Mouse (Mus musculus) limb, embryonic 15.5 days (tissue): ENCODE data around the gene Mtap. TPM values are rescaled to one million over a fixed set of nuclear protein-coding genes. Genes with fewer than 3 reads are reported as not detected.

Experiments
- ATAC-seq: fragments of 200-750 bp; cut with Nextera tagmentation; 2 replicates; pipeline ENCODE4 v1.8.0; 2017; ENCODE audit warnings: low read depth, moderate TSS enrichment; ENCODE audit not compliant: insufficient number of reproducible peaks, low FRiP score, low TSS enrichment
- H3K27ac ChIP-seq: fragments of 300-500 bp; sonication (generic); 2 replicates; pipeline ENCODE4 v1.5.1; 2015; ENCODE audit warnings: moderate library complexity, mild to moderate bottlenecking, inconsistent platforms
- H3K27me3 ChIP-seq: fragments of 300-500 bp; sonication (generic); 2 replicates; pipeline ENCODE4 v1.6.1; 2015; ENCODE audit warnings: inconsistent platforms
- H3K36me3 ChIP-seq: fragments of 300-500 bp; sonication (generic); 2 replicates; pipeline ENCODE4 v1.6.1; 2015; ENCODE audit warnings: inconsistent platforms
- H3K4me1 ChIP-seq: fragments of 300-500 bp; sonication (generic); 2 replicates; pipeline ENCODE4 v1.6.1; 2015; ENCODE audit warnings: inconsistent platforms
- H3K4me2 ChIP-seq: fragments of 300-500 bp; sonication (generic); 2 replicates; pipeline ENCODE4 v1.6.1; 2015; ENCODE audit warnings: mild to moderate bottlenecking, inconsistent platforms
- H3K4me3 ChIP-seq: fragments of 300-500 bp; sonication (generic); 2 replicates; pipeline ENCODE4 v1.5.1; 2015; ENCODE audit warnings: mild to moderate bottlenecking, inconsistent platforms
- H3K9ac ChIP-seq: fragments of 300-500 bp; sonication (generic); 2 replicates; pipeline ENCODE4 v1.6.1; 2015; ENCODE audit warnings: inconsistent platforms
- H3K9me3 ChIP-seq: fragments of 300-500 bp; sonication (generic); 2 replicates; pipeline ENCODE4 v1.6.1; 2016; ENCODE audit warnings: inconsistent platforms
- WGBS: fragments of 180-500 bp; shearing (Covaris S2); methylation state at CpG from one replicate; pipeline ENCODE4 v1.1.7; 2015; 5-methylcytosine and 5-hydroxymethylcytosine counted together
- polyA plus RNA-seq: library from polyadenylated mRNA; unstranded; fragments of >200 nt; fragmentation: Nextera tagmentation; extraction: Ambion mirVana; gene quantifications from 2 replicates; pipeline ENCODE4 v1.2.1, GENCODE M21; 2015

Gene Mtap
- polyA plus RNA-seq, 1 experiment from 2014 or later, result 68.1 TPM

- H3K4me1 ChIP-seq, result no peaks in the 10 kb centered on the region
- ATAC-seq, result no peak
- no peak overlapping the region for H3K4me3 ChIP-seq
- no peak overlapping the region for H3K9ac ChIP-seq
- H3K4me2 ChIP-seq, result no peak overlapping the region
- H3K27me3 ChIP-seq, result no peaks in the 10 kb centered on the region
- H3K27ac ChIP-seq, result no peak overlapping the region
- WGBS, result 82% methylated on average over 6 of the region's 6 CpGs
- H3K36me3 ChIP-seq, result peaks cover 81% of the 10 kb centered on the region
- no peaks in the 10 kb centered on the region for H3K9me3 ChIP-seq
These were observed 40.8 kb downstream of the Mtap start for GRCm38 (mm10) chr4:89177514-89178307.

- Histone ChIP-seq H3K27me3 (no peaks in the 10 kb centered on the region), H3K9me3 (no peaks in the 10 kb centered on the region), H3K27ac (no peak overlapping the region), H3K36me3 (peaks cover 61% of the 10 kb centered on the region), H3K4me2 (no peak overlapping the region), H3K4me3 (no peak overlapping the region), H3K4me1 (no peaks in the 10 kb centered on the region), H3K9ac (no peak overlapping the region)
- ATAC-seq, result no peak
- WGBS, result 90% methylated on average over 5 of the region's 5 CpGs
These were observed 43.2 kb downstream of the Mtap start for GRCm38 (mm10) chr4:89180121-89180520.

GRCm38 (mm10) chr4:89181656-89182055 lies 44.7 kb downstream of the Mtap start:
- 94% methylated on average over 2 of the region's 2 CpGs for WGBS
- H3K9ac ChIP-seq, result no peak overlapping the region
- H3K27ac ChIP-seq, result no peak overlapping the region
- H3K36me3 ChIP-seq, result peaks cover 46% of the 10 kb centered on the region
- H3K4me3 ChIP-seq, result no peak overlapping the region
- H3K27me3 ChIP-seq, result no peaks in the 10 kb centered on the region
- H3K9me3 ChIP-seq, result no peaks in the 10 kb centered on the region
- H3K4me1 ChIP-seq, result no peaks in the 10 kb centered on the region
- no peak overlapping the region for H3K4me2 ChIP-seq
- ATAC-seq, result no peak

GRCm38 (mm10) chr4:89182486-89182885 lies 45.6 kb downstream of the Mtap start:
- WGBS, result 95% methylated on average over 3 of the region's 3 CpGs
- no peak overlapping the region for H3K4me3 ChIP-seq
- H3K4me1 ChIP-seq, result no peaks in the 10 kb centered on the region
- no peaks in the 10 kb centered on the region for H3K27me3 ChIP-seq
- H3K9ac ChIP-seq, result no peak overlapping the region
- no peaks in the 10 kb centered on the region for H3K9me3 ChIP-seq
- H3K36me3 ChIP-seq, result peaks cover 38% of the 10 kb centered on the region
- ATAC-seq, result no peak
- no peak overlapping the region for H3K27ac ChIP-seq
- H3K4me2 ChIP-seq, result no peak overlapping the region

GRCm38 (mm10) chr4:89195481-89195880 lies 58.6 kb downstream of the Mtap start:
- Histone ChIP-seq H3K27ac (no peak overlapping the region), H3K4me2 (no peak overlapping the region), H3K9ac (no peak overlapping the region), H3K4me1 (no peaks in the 10 kb centered on the region), H3K9me3 (no peaks in the 10 kb centered on the region), H3K27me3 (no peaks in the 10 kb centered on the region), H3K4me3 (no peak overlapping the region), H3K36me3 (no peaks in the 10 kb centered on the region)
- 82% methylated on average over 4 of the region's 4 CpGs for WGBS
- ATAC-seq, result no peak

GRCm38 (mm10) chr4:89197128-89197527 lies 60.2 kb downstream of the Mtap start:
- H3K9me3 ChIP-seq, result no peaks in the 10 kb centered on the region
- H3K36me3 ChIP-seq, result no peaks in the 10 kb centered on the region
- no peak overlapping the region for H3K27ac ChIP-seq
- ATAC-seq, result no peak
- H3K4me1 ChIP-seq, result no peaks in the 10 kb centered on the region
- H3K9ac ChIP-seq, result no peak overlapping the region
- no peaks in the 10 kb centered on the region for H3K27me3 ChIP-seq
- no peak overlapping the region for H3K4me2 ChIP-seq
- no peak overlapping the region for H3K4me3 ChIP-seq

GRCm38 (mm10) chr4:89200806-89201205 lies 63.9 kb downstream of the Mtap start:
- 93% methylated on average over 1 of the region's 1 CpGs for WGBS
- Histone ChIP-seq H3K9ac (no peak overlapping the region), H3K4me3 (no peak overlapping the region), H3K4me2 (no peak overlapping the region), H3K4me1 (no peaks in the 10 kb centered on the region), H3K9me3 (no peaks in the 10 kb centered on the region), H3K27me3 (no peaks in the 10 kb centered on the region), H3K36me3 (no peaks in the 10 kb centered on the region), H3K27ac (no peak overlapping the region)
- no peak for ATAC-seq

- no peak overlapping the region for H3K4me2 ChIP-seq
- no peak overlapping the region for H3K27ac ChIP-seq
- H3K27me3 ChIP-seq, result no peaks in the 10 kb centered on the region
- ATAC-seq, result no peak
- no peaks in the 10 kb centered on the region for H3K4me1 ChIP-seq
- H3K9me3 ChIP-seq, result no peaks in the 10 kb centered on the region
- H3K9ac ChIP-seq, result no peak overlapping the region
- no peaks in the 10 kb centered on the region for H3K36me3 ChIP-seq
- H3K4me3 ChIP-seq, result no peak overlapping the region
These were observed 72.4 kb downstream of the Mtap start for GRCm38 (mm10) chr4:89209310-89209709.

GRCm38 (mm10) chr4:89210314-89210713 lies 73.4 kb downstream of the Mtap start:
- Histone ChIP-seq H3K27ac (no peak overlapping the region), H3K36me3 (no peaks in the 10 kb centered on the region), H3K27me3 (no peaks in the 10 kb centered on the region), H3K4me2 (no peak overlapping the region), H3K4me1 (no peaks in the 10 kb centered on the region), H3K4me3 (no peak overlapping the region), H3K9ac (no peak overlapping the region), H3K9me3 (no peaks in the 10 kb centered on the region)
- no peak for ATAC-seq
- WGBS, result 73% methylated on average over 7 of the region's 7 CpGs

- ATAC-seq, result no peak
- WGBS, result 63% methylated on average over 3 of the region's 3 CpGs
- Histone ChIP-seq H3K36me3 (no peaks in the 10 kb centered on the region), H3K27me3 (no peaks in the 10 kb centered on the region), H3K9me3 (no peaks in the 10 kb centered on the region), H3K4me3 (no peak overlapping the region), H3K4me1 (no peaks in the 10 kb centered on the region), H3K9ac (no peak overlapping the region), H3K4me2 (no peak overlapping the region), H3K27ac (no peak overlapping the region)
These were observed 75.3 kb downstream of the Mtap start for GRCm38 (mm10) chr4:89212178-89212577.

Other genes starting within 250 kb of the Mtap start
- gene Cdkn2a, start 157.5 kb downstream of the Mtap start, polyA plus RNA-seq, result not detected in 2 replicates
- 8.6 and 8.7 TPM in 2 replicates for gene Cdkn2b, start 173.9 kb downstream of the Mtap start, polyA plus RNA-seq